Mouse (Mus musculus) liver, embryonic 14.5 days (tissue): ENCODE results near the gene Olfr1359. TPM values are rescaled to one million over a fixed set of nuclear protein-coding genes. Genes with fewer than 3 reads are reported as not detected.
"Not testable (repeated sequence)": the region's sequence is repeated elsewhere in the genome, so short reads cannot be mapped to it uniquely, and the experiment has no call there.

ENCODE experiments used
- ATAC-seq: fragments of 200-750 bp; cut with Nextera tagmentation; 2 replicates; pipeline ENCODE4 v1.8.0; 2017; ENCODE audit warnings: moderate number of reproducible peaks, mild to moderate bottlenecking, moderate library complexity; ENCODE audit not compliant: insufficient read depth
- DNase-seq, 3 experiments: peaks; one replicate each; pipeline ENCODE4 v3.0.0-alpha.2; 2012 to 2013; ENCODE audit warnings: low read depth in 3 of 3, low spot score in 3 of 3
- H3K27ac ChIP-seq: fragments of 300-500 bp; sonication (generic); 2 replicates; pipeline ENCODE4 v1.5.1; 2014; ENCODE audit warnings: moderate library complexity, mild to moderate bottlenecking, control low read depth, inconsistent platforms
- H3K27me3 ChIP-seq: fragments of 300-500 bp; sonication (generic); 2 replicates; pipeline ENCODE4 v1.6.1; 2014; ENCODE audit warnings: mild to moderate bottlenecking, low read length, moderate library complexity; ENCODE audit not compliant: control insufficient read depth, insufficient read depth
- H3K36me3 ChIP-seq: fragments of 300-500 bp; sonication (generic); replicated peaks from 2 replicates; pipeline ENCODE4 v1.6.1; 2014; ENCODE audit warnings: low read depth; ENCODE audit not compliant: control insufficient read depth, insufficient read depth
- H3K4me1 ChIP-seq, 2 experiments: fragments of 200-500 bp in 1 of 2; fragments of 300-500 bp in 1 of 2; sonication (generic) in 1 of 2; replicated peaks; 2 replicates each; pipeline ENCODE4 v1.6.1; 2012 to 2014; ENCODE audit warnings: antibody characterized with exemption in 1 of 2, inconsistent platforms in 1 of 2, low read length in 1 of 2; ENCODE audit not compliant: control insufficient read depth in 2 of 2, insufficient read depth in 2 of 2
- H3K4me2 ChIP-seq: fragments of 300-500 bp; sonication (generic); 2 replicates; pipeline ENCODE4 v1.6.1; 2014; ENCODE audit warnings: low read depth, mild to moderate bottlenecking, control low read depth, moderate library complexity
- H3K4me3 ChIP-seq, 2 experiments: fragments of 200-500 bp in 1 of 2; fragments of 300-500 bp in 1 of 2; sonication (generic) in 1 of 2; 2 replicates each; pipeline ENCODE4 v1.5.1; 2012 to 2014; ENCODE audit warnings: low read depth in 2 of 2, low read length in 2 of 2, mild to moderate bottlenecking in 2 of 2, control low read depth in 1 of 2, inconsistent platforms in 1 of 2, moderate library complexity in 1 of 2; ENCODE audit not compliant: insufficient read depth in 1 of 2
- H3K9ac ChIP-seq: fragments of 300-500 bp; sonication (generic); replicated peaks from 2 replicates; pipeline ENCODE4 v1.6.1; 2014; ENCODE audit warnings: mild to moderate bottlenecking, control low read depth, moderate library complexity
- H3K9me3 ChIP-seq: fragments of 300-500 bp; sonication (generic); 2 replicates; pipeline ENCODE4 v1.6.1; 2016; ENCODE audit warnings: low read length, mixed read lengths; ENCODE audit not compliant: control insufficient read depth
- CTCF ChIP-seq: IDR thresholded peaks from 2 replicates; pipeline ENCODE4 v1.5.1; 2016; ENCODE audit warnings: antibody characterized with exemption, low read depth, control low read depth
- EP300 ChIP-seq: IDR thresholded peaks from 2 replicates; pipeline ENCODE4 v1.6.1; 2016; ENCODE audit warnings: antibody characterized with exemption, low read depth
- WGBS: fragments of 180-500 bp; shearing (Covaris S2); extraction: QIAGEN DNeasy Blood & Tissue Kit; methylation state at CpG from one replicate; pipeline ENCODE4 v1.1.7; 2014; ENCODE audit not compliant: insufficient replicate concordance; 5-methylcytosine and 5-hydroxymethylcytosine counted together
- polyA plus RNA-seq, 2 experiments: library from polyadenylated mRNA; depleted of rRNA in 1 of 2; stranded (reverse) in 1 of 2; unstranded in 1 of 2; fragments of >200 nt; fragmentation: Nextera tagmentation in 1 of 2; extraction: Ambion mirVana in 1 of 2; gene quantifications; 2 replicates each; pipeline versions ENCODE4 v1.2.1 to v1.2.3; 2012 to 2014

The Olfr1359 gene
- polyA plus RNA-seq, 2 experiments, result not detected

GRCm38 (mm10) chr13:21721757-21722372 lies 24.0 kb downstream of the Olfr1359 start, which contains the start of gene Hist1h2bm:
Gene Hist1h2bm (plus strand): TSS chr13:21722044.
- peak; percentile 88 for ATAC-seq
- WGBS, result under 1% methylated on average over 31 of the region's 37 CpGs
- Histone ChIP-seq H3K4me2 (peak within 1 kb of the TSS; percentile 80), H3K4me1 (peaks cover 11 to 17% of the 10 kb centered on the region in 2 experiments), H3K9ac (peak within 1 kb of the TSS; percentile 95), H3K4me3 (peak within 1 kb of the TSS; percentile 55 to 57), H3K27ac (peak within 1 kb of the TSS; percentile 98)
- TF ChIP-seq EP300, result peak; percentile 71
- H3K9me3 ChIP-seq, H3K36me3 ChIP-seq, H3K27me3 ChIP-seq: not testable (repeated sequence)
- DNase-seq, result peak; percentile 86 to 94 (median 91)

GRCm38 (mm10) chr13:21722373-21722925 lies 24.5 kb downstream of the Olfr1359 start:
- 3% methylated on average over 11 of the region's 11 CpGs for WGBS
- Histone ChIP-seq H3K4me1 (peaks cover 11 to 14% of the 10 kb centered on the region in 2 experiments), H3K9me3 (no peaks in the 10 kb centered on the region), H3K36me3 (no peaks in the 10 kb centered on the region), H3K4me3 (peak overlapping the region; percentile 51 to 57), H3K9ac (peak overlapping the region; percentile 88), H3K27me3 (no peaks in the 10 kb centered on the region), H3K27ac (peak overlapping the region; percentile 98), H3K4me2 (peak overlapping the region; percentile 80)
- peak; percentile 25 for ATAC-seq
- DNase-seq, result no peak
- TF ChIP-seq EP300 (no peak; the same call in 1 of the 2 replicates), CTCF (no peak)

- WGBS, result 33% methylated on average over 5 of the region's 5 CpGs
- H3K4me3 ChIP-seq, result peak overlapping the region; percentile 51 to 57; a peak in 3 of 4 replicates
- no peaks in the 10 kb centered on the region for H3K36me3 ChIP-seq
- H3K9ac ChIP-seq, result peak overlapping the region; percentile 88
- peak overlapping the region; percentile 98 for H3K27ac ChIP-seq
- TF ChIP-seq CTCF (peak; percentile 34), EP300 (no peak)
- no peak for DNase-seq
- no peaks in the 10 kb centered on the region for H3K9me3 ChIP-seq
- peaks cover 11 to 14% of the 10 kb centered on the region in 2 experiments for H3K4me1 ChIP-seq
- ATAC-seq, result no peak
- peak overlapping the region; percentile 80 for H3K4me2 ChIP-seq
- no peaks in the 10 kb centered on the region for H3K27me3 ChIP-seq
Measured at GRCm38 (mm10) chr13:21722993-21723836, 25.3 kb downstream of the Olfr1359 start.

- H3K27ac ChIP-seq, result no peak overlapping the region
- no peak for TF ChIP-seq CTCF
- 0 out of 2 replicates have a peak, but pooled peaks have one; percentile 13 for TF ChIP-seq EP300
- no peak for DNase-seq
- H3K36me3 ChIP-seq, result no peaks in the 10 kb centered on the region
- H3K4me3 ChIP-seq, result no peak overlapping the region
- ATAC-seq, result no peak
- H3K27me3 ChIP-seq, result no peaks in the 10 kb centered on the region
- H3K9ac ChIP-seq, result no peak overlapping the region
- H3K4me1 ChIP-seq, result no peaks in the 10 kb centered on the region; a peak in 2 of 4 replicates
- H3K9me3 ChIP-seq, result no peaks in the 10 kb centered on the region
- no peak overlapping the region for H3K4me2 ChIP-seq
- 31% methylated on average over 11 of the region's 11 CpGs for WGBS
Measured at GRCm38 (mm10) chr13:21727948-21728572, 30.1 kb downstream of the Olfr1359 start.
